Mouse (Mus musculus) c-Kit-positive CD71-positive TER-119-positive erythroid progenitor cells, embryonic 14.5 days (primary cell): Measurements from ENCODE around the gene Mei4.

Source experiments
- DNase-seq: peaks from one replicate; pipeline ENCODE4 v3.0.0-alpha.2; 2013; ENCODE audit warnings: low spot score

The Mei4 gene

GRCm38 (mm10) chr9:82160143-82160542 lies 296.7 kb downstream of the Mei4 start:
- no peak for DNase-seq

- DNase-seq = no peak
These were observed 298.9 kb downstream of the Mei4 start for GRCm38 (mm10) chr9:82162415-82162814.

GRCm38 (mm10) chr9:82217976-82218375 lies 354.5 kb downstream of the Mei4 start:
- no peak for DNase-seq

- no peak for DNase-seq
These were observed 384.4 kb downstream of the Mei4 start for GRCm38 (mm10) chr9:82247695-82248445.
